Mouse (Mus musculus): ENCODE results near the gene Ugcg.
A peak's percentile ranks its signal among the peaks of the same experiment; 100 is the strongest.

Ugcg gene

GRCm38 (mm10) chr4:59190650-59191424, 1.8 kb downstream of the Ugcg start:
- DNase-seq = no peak

GRCm38 (mm10) chr4:59194731-59195496, 5.9 kb downstream of the Ugcg start:
- DNase-seq = no peak

GRCm38 (mm10) chr4:59196346-59197077, 7.5 kb downstream of the Ugcg start:
- no peak for DNase-seq

- no peak for DNase-seq
These were observed 8.0 kb downstream of the Ugcg start for GRCm38 (mm10) chr4:59197078-59197424.

- DNase-seq = no peak
These were observed 8.4 kb downstream of the Ugcg start for GRCm38 (mm10) chr4:59197462-59197861.

DNA sequence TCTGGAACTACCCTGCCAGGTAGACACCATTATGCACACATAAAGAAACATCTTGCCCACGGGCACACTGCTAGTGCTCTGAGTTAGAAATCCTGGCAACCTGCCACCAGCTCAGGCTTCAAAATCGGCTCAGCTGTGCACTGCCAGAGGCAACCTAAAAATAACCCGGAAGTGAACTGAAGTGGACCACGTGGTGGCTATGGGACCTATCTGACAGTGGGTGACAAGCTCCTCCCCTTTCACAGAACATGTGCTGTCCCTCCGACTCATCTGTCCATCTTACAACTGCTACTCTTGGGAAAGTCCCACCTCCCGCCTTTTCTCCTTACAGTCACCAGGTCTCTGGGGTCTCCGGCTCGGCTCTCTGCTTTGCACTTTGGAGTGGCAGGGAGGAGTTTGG, 10.3 kb downstream of the Ugcg start:
- DNase-seq = peak; percentile 67 to 70

GRCm38 (mm10) chr4:59199805-59200204, 10.7 kb downstream of the Ugcg start:
- DNase-seq = peak; percentile 10 to 18

GRCm38 (mm10) chr4:59200636-59201035, 11.6 kb downstream of the Ugcg start:
- no peak for DNase-seq

- DNase-seq = no peak
These were observed 15.6 kb downstream of the Ugcg start for GRCm38 (mm10) chr4:59204616-59205015.

DNA sequence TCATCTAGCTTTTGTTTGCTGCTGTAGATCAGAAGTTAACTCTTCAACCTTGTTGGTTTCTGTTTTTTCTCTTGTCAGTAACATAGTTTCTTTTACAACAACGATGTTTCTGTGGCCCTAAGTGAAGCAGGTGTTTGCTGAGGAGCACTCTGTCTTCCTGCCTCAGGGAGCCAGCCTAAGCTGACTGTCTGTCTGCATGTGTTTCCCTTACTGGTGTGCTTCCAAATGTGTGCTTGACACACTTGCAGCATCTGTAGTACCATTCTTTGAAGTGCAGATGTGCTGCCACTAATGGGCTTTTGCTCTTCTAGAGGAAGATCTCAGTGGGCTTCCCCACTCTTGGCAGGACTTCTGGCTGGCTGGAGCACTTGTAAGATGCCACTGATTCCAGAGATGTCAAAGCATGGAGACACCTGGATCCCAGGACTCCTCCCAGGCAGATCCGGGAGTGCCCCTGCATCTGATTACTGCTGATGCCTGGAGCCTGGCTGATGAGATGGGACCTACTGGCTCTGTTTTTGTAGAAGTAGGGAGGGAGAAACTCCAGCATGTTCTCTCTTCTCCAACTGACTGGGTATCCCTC, 16.8 kb downstream of the Ugcg start:
- no peak for DNase-seq

DNA sequence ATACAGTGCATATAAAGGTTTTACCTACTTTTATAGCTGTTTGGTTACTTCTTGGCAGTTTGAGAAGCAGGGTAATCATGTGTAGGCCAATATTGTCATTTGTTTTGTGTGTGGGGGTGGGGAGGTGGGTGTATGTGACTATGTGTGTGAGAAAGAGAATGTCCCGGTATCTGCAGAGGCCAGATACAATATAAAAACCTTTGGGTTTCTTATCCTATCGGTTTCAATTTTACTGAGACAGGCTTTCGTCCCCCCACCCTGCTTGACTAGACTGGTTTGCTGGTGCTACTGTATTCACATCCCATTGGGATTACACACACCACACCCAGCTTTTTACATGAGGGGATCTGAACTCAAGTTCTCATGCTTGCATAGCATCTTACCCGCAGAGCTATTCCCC, 17.5 kb downstream of the Ugcg start:
- no peak for DNase-seq

DNA sequence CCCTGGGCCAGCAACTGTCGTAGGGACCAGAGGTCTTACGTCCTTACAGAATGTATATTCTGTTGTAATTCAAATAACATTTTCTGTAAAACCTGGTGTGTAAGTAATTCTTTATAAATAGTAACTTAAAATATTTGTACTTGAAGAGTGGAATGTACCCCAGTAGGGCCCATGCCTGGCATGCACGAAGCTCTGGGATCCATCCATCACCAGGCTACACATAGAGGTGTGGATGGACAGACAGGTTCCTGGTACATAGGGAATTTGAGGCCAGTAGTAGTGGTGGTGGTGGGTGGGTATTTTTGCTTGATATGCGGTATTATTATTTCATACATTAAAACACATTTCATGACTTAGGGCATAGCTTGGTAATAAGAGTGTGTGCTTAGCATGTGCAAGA, 19.6 kb downstream of the Ugcg start:
- DNase-seq = no peak

- no peak for DNase-seq
These were observed 22.1 kb downstream of the Ugcg start for GRCm38 (mm10) chr4:59211181-59211580.

DNA sequence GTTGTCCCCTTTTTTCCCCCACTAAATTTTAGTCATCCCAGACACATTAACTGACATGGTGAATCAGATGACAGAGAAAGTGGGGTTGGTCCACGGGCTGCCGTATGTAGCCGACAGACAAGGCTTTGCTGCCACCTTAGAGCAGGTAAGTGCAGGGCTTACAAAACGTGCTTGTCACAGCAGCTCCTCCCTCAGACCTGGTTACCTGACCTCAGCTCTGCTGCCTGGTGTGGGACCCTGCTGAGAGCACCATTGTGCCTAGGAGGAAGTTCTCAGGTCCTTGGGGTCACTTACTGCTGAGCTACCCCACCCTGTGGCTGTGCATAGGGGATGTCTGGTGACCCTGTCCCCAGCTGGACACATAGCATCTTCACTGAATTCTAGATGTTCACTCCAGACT, 24.8 kb downstream of the Ugcg start:
- no peak for DNase-seq

GRCm38 (mm10) chr4:59214695-59215094, 25.6 kb downstream of the Ugcg start:
- DNase-seq = no peak

DNA sequence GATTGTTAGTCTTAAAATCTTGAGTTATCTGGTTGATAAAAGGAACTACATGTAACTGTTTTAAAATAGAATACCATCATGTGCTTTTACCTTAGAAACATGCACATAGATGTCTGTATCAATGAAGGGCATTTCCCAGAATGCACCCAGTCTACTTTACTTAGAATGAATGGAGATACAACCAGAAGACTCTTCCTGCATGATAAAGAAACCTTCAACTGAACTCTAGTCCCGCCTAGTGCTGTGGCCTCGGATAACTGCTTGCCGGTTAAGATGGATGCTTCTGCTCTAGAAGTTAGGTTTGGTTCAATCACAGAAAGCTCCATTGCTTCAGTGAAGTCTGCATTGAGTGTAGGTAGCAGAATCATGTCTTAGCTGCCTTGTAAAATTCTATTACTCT, 26.5 kb downstream of the Ugcg start:
- DNase-seq = no peak

DNA sequence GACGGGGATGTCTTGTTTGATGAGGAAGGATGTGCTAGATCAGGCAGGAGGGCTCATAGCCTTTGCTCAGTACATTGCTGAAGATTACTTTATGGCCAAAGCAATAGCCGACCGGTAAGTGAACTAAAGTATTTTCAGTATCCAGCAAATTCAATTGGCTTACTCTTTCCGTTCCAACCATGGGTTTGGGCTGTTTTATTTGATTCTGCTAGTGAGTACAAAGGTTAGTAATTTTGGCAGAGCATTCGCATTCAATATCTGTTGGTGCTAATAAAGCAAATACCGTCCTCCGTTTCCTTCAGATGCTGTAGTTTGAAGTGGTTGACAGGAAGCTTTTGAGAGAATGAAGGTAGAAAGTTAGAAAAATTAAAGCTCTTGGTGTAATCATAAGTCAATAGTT, 28.0 kb downstream of the Ugcg start:
- DNase-seq = no peak

- no peak for DNase-seq
These were observed 29.1 kb downstream of the Ugcg start for GRCm38 (mm10) chr4:59218154-59218553.

DNA sequence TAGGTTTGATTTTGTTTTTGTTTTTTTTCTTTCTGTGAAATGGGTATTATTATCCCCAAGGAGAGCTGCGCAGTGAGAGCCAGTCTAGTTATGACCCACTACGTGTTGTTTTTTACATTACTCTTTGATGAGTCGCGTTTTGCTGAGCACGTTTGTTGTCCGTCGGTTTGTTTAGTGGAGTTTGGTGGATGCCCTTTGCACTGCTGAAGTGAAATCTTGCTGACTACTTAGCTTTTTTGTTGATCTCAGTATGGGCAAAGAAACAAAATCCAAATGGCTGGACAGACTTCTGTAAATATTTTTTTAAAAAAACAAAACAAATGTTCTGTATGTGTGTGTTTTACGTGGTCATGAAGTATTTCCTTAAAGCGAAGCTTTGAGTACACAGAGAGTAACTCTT, 33.2 kb downstream of the Ugcg start:
- DNase-seq = no peak

- DNase-seq = no peak
These were observed 34.1 kb downstream of the Ugcg start for GRCm38 (mm10) chr4:59223055-59223615.

- no peak for DNase-seq
These were observed 35.8 kb downstream of the Ugcg start for GRCm38 (mm10) chr4:59224889-59225288.

DNA sequence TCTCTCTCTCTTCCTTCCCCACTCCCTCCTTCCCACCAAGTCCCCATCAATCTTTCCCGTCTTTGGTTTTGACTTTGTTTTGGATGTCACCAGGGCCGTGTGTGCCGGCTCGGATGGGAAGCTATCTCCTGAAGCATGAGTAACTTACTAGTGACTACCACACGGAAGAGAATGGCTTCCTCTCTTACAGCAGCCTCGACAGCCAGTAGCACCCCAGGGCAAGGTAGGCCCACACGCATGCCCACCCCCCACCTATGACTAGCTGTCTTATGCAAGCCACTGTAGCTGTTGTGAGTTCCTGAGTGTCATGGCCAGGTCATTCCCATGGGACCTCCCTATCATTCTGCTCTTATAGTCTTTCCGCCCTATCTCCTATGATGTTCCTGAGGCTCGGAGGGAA, 38.0 kb downstream of the Ugcg start:
- no peak for DNase-seq

DNA sequence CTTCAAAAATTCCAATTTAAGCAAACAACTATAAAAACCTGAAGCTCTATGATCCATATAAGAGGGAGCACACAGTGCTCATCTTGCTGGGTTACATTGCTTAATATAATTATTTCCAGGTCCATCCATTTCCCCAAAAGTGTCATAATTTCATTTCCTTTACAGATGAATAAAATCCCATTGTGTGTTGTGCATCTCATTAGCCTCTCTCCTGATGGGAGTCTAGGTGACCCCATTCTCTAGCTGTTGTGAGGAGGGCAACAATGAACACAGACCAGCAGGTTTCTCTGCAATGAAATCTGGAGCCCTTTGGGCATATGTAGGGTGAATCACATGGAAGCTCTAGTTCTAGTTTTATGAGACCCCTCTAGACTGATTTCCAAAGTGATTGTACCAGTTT, 39.9 kb downstream of the Ugcg start:
- DNase-seq = no peak
